Mouse (Mus musculus) embryonic fibroblast, embryonic 13.5 days (primary cell): Measurements from ENCODE around the gene Nhsl1.

Source experiments
- CTCF ChIP-seq: IDR thresholded peaks from 2 replicates; pipeline ENCODE4 v1.5.1; 2011; ENCODE audit warnings: mild to moderate bottlenecking, control low read depth, low read length, moderate library complexity, borderline replicate concordance; ENCODE audit not compliant: insufficient read depth
- POLR2A ChIP-seq: IDR thresholded peaks from 2 replicates; pipeline ENCODE4 v1.6.1; 2011; ENCODE audit warnings: low read depth, mild to moderate bottlenecking, control low read depth, low read length, moderate library complexity

DNA sequence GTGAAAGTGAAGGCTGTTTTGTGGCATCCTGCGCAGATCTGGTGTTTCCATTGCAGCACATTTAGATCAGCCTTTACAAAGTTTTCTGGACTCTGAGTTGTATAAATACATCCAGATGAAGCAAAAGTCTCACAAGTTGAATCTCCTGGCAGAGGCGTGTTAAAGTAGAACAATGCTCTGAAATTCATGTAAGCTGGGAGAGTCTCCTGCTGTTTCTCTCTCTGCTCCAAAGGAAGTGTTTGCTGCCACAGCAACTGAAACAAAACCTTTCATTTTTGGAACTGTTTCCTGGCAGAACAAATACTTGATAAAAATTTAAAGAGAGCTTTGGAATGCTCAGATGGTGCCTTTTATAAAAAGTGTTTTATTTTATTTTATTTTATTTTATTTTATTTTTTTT lies 118.8 kb downstream of the Nhsl1 start:
- TF ChIP-seq CTCF: no peak
- no peak for TF ChIP-seq POLR2A
